Mouse (Mus musculus) layer of hippocampus, adult 2 months (tissue): ENCODE measurements around the gene Pms1. TPM values are rescaled to one million over a fixed set of nuclear protein-coding genes. Genes with fewer than 3 reads are reported as not detected.
A peak's percentile ranks its signal among the peaks of the same experiment; 100 is the strongest.
"Not testable (repeated sequence)": the region's sequence is repeated elsewhere in the genome, so short reads cannot be mapped to it uniquely, and the experiment has no call there.

ENCODE experiments used
- DNase-seq, 2 experiments: peaks; one replicate each; pipeline ENCODE4 v3.0.0; 2022; ENCODE audit warnings: low spot score in 2 of 2
- H3K27ac ChIP-seq: fragments of 200-600 bp; 2 replicates; pipeline ENCODE4 v1.8.1; 2022
- H3K4me3 ChIP-seq: fragments of 200-600 bp; 2 replicates; pipeline ENCODE4 v1.8.1; 2022; ENCODE audit warnings: mild to moderate bottlenecking
- CTCF ChIP-seq: fragments of 200-600 bp; conservative IDR thresholded peaks from 2 replicates; pipeline ENCODE4 v1.8.1; 2022; ENCODE audit warnings: antibody characterized with exemption, mild to moderate bottlenecking, moderate library complexity
- long read RNA-seq, 2 experiments: library from polyadenylated mRNA; stranded (forward); transcript quantifications; one replicate each; pipeline ENCODE4 v2.0.0; 2021; ENCODE audit warnings: borderline mapping rate in 2 of 2
- total RNA-seq, 2 experiments: library from RNA; stranded (reverse); gene quantifications; 2 replicates each; pipeline ENCODE4 v1.2.3; 2021

Pms1 gene
- total RNA-seq: 10 to 100 TPM; 34.6 to 40.6 TPM
- long read RNA-seq, experiment 1, partial matches to known transcripts: 2 of 5 reads
- long read RNA-seq, experiment 1, other reads (novel, unspliced or antisense): 0 of 5 reads
- long read RNA-seq, experiment 2, partial matches to known transcripts: 0 of 4 reads
- long read RNA-seq, experiment 2, other reads (novel, unspliced or antisense): 1 of 4 reads

DNA sequence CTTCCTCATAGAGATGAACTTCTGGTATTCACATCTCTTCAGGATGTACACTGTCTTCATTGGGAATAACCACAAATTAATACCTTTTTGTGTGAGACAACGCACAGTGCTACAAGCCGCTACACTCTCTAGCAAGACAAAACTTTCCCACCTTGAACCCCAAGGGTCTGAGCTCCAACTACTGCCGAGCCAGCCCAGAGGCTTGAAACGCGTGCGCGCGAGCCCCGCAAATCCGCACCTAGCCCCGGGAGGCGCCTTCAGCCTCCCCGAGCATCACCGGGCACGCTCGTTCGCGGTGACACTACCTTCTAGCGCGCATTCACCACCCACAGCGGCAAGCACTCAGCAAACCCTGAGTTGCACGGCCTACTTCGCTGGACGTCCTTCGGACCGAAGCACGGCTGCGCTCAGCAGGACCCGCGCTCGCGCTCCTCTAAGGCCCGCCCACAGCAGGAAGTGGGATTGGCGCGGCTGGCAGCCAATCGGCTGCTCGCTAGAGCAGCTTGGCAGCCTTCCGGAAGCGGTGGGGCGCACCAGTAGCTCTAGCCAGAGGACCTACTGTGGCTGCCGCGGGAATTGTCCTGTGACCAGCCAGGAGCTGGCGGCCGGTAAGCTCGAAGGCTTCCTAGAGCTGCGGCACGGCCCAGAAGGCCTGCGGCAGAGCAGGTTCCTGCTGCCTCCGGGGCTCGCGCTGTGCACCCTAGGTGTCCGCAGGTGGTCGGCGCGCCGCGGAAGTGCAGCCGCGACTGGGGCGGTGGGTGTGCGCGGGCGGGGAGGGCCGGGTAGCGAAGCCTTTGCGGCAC is at the start of gene Pms1, which contains the start of the genes Ormdl1 and Gm28778:
Gene Pms1 (minus strand): TSS at position 438 of the 803 bp plus-strand sequence.
Gene Ormdl1 (plus strand): TSS at position 515 of the 803 bp plus-strand sequence.
Gene Gm28778 (plus strand): TSS at position 531 of the 803 bp plus-strand sequence.
- H3K27ac ChIP-seq: peak within 1 kb of the TSS; percentile 82
- DNase-seq: peak; percentile 92 to 93
- H3K4me3 ChIP-seq: peak within 1 kb of the TSS; percentile 95
- TF ChIP-seq CTCF: peak; percentile 56

DNA sequence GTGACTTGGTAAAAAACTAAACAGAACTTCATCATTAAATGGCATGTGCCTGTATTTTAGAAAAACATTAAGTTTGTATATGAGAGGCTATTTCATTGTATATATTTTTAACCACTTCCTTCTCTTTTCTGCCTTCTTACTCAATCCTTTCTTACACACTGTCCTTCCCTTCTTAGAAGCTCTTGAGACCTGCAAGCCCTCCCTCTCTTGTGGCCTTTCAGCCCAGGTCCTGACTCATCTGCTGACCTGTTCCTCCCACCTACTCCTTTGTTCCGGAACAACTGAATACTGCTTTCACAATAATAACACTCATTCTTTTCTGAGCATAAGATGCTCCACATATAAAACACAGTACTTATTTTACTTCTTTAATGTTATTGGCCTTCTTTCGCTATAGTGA is 44.3 kb upstream of the Pms1 start:
- TF ChIP-seq CTCF: no peak
- DNase-seq: no peak
- Histone ChIP-seq H3K4me3 (no peak overlapping the region), H3K27ac (no peak overlapping the region)

DNA sequence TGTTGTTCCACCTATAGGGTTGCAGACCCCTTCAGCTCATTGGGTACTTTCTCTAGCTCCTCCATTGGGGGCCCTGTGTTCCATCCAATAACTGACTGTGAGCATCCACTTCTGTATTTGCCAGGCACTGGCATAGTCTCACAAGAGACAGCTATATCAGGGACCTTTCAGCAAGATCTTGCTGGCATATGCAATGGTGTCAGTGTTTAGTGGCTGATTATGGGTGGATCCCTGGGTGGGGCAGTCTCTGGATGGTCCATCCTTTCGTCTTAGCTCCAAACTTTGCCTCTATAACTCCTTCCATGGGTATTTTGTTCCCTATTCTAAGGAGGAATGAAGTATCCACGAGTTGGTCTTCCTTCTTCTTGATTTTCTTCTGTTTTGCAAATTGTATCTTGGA is 40.6 kb upstream of the Pms1 start:
- H3K27ac ChIP-seq, H3K4me3 ChIP-seq, DNase-seq: not testable (repeated sequence)

DNA sequence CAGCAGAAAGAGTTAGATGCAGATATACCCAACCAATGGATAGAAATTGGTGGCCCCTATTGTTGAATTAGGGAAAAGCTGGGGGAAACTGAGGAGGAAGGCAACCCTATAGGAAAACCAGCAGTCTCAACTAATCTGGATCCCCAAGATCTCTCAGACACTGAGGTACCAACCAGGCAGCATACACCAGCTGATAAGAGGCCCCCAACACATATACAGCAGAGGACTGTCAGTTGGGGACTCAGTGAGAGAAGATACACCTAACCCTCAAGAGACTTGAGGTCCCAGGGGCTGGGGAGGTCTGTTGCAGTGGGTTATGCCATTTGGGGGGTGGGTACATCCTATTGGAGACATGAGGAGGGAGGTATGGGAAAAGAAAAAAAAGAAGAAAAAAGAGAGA is 38.6 kb upstream of the Pms1 start:
- Histone ChIP-seq H3K27ac (no peak overlapping the region), H3K4me3 (no peak overlapping the region)
- no peak for DNase-seq
- TF ChIP-seq CTCF: no peak

DNA sequence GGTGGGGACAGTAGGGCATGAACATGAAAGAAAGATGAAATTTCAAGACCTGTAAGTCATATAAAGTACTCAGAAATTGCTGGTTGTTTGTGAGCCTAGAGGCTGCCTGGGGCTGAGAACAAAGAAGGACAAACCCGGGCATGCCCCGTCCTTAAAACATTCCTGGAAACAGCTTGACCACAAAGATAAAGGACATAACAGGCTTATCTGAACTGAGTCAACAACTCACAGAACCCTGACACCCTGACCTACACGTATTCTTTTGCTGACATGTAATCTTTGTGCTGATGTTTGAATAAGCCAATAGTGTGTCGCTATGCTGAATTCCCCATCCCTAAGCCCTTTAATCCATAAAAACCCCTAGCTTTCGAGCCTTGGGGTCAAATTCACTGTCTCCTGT is 36.7 kb upstream of the Pms1 start:
- not testable (repeated sequence) for H3K4me3 ChIP-seq, DNase-seq, H3K27ac ChIP-seq

DNA sequence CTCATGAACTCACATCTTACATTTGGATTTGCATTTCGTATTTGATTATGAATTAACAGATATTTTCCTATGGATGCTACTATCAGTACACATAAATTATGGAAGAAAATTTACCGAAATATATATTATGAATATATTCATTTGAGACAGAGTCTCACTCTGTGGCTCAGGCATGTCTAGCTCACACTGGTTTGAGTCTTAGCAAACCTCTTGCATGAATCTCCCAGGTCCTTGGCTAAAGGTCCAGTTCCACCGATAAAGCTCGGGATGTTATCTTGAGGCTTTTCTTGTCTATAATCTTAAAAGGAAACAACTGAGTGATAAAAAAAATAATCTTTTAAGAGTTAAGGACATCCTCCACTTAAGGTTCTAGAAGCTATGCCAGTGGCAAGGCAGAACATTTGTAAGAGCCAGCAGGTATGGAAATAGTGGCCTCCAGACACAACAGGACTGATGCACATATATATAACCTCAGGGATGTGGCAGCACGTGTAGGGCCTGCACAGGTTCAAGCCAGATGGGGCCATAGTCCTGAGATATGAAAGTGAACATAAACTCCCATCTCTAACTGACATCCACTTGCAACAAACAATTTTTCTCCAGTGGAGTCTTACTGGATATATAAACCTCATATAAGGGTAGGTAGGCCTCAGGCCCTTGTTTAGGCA is 28.1 kb upstream of the Pms1 start:
- no peak for DNase-seq
- H3K4me3 ChIP-seq: no peak overlapping the region
- H3K27ac ChIP-seq: no peak overlapping the region
- TF ChIP-seq CTCF: no peak

DNA sequence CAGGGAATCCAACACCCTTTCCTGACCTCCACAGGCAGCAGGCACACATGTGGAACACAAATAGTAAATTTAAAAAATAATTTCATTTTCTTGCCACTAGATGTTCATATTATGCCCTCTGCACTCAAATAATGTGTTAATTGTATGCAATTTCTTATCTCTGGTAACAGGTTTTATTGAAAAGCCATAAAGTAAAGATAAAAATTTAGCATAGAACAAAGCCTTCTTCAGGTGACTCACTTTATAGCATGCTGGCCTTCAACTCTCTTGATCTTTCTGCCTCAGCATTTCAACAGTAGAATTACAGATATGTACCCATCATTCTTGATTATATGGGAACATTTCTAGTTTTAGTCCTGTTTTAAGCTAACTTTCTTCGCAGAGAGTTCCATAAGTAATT is 27.5 kb upstream of the Pms1 start:
- no peak for DNase-seq
- TF ChIP-seq CTCF: no peak
- no peak overlapping the region for H3K4me3 ChIP-seq
- H3K27ac ChIP-seq: no peak overlapping the region

DNA sequence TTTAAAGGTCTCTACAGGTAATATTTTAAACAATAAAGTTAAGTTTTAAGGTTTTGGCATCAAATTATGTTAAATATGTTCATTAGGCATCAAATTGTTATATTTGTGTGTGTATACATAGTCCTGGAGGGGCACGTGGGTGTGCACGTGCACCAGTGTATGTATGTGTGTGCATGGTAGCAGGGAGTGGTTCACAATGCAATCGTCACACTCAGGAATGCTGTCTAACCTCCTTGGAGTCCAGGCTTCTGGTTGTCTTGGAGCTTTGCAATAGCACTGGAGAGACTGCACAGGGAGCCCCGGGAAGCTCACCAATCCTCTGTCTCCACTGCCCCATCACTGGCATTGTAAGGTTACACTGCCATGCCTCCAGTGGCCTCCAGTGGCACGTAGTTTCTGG is 26.4 kb upstream of the Pms1 start:
- DNase-seq: no peak
- Histone ChIP-seq H3K4me3 (no peak overlapping the region), H3K27ac (no peak overlapping the region)
- no peak for TF ChIP-seq CTCF

DNA sequence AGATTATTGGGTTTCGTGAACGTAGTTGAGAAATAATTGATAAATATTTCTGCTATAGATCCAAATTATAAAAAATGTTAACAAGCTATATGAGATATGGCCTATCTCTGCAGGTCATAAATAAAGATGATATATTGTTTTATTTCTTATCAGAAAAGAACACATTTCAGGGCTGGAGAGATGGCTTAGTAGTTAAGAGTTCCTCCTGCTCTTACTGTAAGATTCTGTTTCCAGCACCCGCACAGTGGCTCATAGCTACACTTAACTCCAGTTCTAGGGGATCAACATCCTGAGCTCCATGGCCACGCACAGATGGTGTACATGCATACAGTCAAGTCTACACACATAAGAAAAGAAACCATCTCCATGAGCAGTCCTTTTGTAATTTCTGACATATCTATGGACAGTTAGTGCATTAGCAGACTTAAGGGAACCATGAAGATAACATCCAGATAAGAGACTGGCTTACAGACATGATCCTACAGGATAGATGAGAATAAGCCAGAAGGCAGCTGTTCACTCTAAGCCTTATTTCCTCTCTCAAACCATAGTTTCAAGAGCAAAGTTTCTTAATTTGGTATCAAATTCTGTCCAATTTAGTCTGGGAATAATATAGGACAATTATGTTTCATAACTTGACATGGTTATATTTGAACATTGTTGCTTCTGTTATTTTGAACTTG is 25.0 kb upstream of the Pms1 start:
- no peak for DNase-seq

DNA sequence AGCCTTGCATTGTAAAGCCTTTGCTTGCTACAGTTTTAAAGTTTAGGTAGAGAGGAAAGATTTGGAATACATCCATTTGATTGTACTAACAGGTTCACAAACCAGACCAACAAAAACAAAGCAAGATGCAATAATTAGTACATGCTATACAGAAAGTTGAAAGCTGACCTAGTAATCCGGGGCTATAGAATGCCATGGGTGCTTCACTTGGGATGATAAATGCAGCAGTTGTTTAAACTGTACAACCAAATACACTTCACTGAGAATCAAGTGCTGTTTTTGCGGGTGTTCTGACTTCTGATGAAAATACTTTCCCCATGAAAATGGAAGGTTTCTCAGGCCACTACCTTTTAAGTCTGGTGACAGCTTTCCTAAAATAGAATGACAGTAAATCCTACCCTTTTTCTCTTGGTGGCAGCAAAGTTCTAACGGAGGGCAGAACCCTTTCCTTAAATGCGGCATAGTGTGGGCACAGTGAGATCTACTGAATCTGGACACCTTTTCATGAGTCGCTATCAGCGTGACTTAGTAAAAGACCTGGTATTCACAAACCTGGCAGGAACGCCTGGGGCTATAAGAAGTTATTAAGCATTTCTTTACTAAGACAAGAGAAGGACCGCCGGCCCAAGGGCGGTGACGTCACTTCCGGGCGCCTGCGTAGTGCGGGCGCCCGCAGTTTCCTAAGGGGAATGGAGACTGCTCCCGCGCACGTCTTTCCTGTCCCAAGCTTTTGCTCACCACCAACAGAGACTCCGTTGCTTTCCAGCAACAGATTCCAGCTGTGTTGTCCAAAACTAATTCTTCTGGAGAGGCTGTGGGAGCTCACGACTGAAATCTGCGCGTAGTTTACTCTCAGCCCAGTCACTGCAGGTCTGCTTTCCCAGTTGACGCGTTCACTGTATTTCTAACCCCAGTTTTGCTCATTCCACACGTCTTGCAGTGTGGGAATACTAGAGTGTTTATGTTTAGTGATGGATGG is 16.5 kb upstream of the Pms1 start, which contains the start of gene Osgepl1:
Gene Osgepl1 (plus strand): TSS at position 636 of the 979 bp plus-strand sequence.
- TF ChIP-seq CTCF: peak; percentile 47
- Histone ChIP-seq H3K4me3 (peak within 1 kb of the TSS; percentile 64), H3K27ac (peak within 1 kb of the TSS; percentile 86)
- DNase-seq: peak; percentile 75 to 78

More for the DNA sequence above, 25.0 kb upstream of the Pms1 start:
- H3K27ac ChIP-seq: no peak overlapping the region
- no peak overlapping the region for H3K4me3 ChIP-seq
- TF ChIP-seq CTCF: no peak

DNA sequence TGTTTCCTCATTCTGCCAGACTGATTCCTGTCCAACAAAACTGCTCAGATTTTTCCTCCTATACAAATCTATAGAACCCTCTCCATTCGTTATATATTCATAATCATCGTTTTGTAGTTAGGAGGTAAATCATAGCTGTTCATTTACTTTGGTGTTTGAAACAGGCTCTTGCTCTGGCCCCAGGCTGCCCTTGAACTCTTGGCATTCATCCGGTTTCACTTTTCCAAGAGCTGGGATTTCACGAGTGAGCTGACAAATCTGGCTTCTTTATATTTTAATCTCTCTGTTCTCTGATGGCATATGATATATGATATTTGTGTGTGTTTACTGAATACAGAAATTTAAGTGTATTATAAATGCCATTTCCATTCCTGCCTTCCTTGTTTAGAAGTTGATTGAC is 3.7 kb upstream of the Pms1 start:
- no peak for DNase-seq
- no peak for TF ChIP-seq CTCF
- no peak overlapping the region for H3K27ac ChIP-seq
- no peak overlapping the region for H3K4me3 ChIP-seq

DNA sequence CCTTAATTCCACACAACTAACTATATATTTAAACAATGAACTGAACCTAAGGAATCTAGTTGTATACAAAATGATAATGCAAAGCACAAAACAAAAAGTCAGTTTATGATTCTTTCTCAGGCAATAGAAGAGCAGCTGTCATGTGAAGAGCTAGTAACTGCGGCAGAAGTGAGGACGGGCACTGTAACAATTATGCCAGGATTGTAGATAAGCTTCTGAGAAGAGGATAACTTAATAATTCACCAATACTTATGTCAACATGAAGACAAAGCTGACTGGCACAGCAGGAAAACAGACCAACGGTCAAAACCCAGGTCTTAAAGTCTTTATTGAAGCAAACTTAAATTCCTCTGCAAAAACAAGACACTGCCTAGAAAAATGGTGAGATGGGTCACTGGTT is 5.6 kb downstream of the Pms1 start:
- Histone ChIP-seq H3K4me3 (no peak overlapping the region), H3K27ac (no peak overlapping the region)
- TF ChIP-seq CTCF: no peak
- DNase-seq: no peak
